Mouse (Mus musculus) bone marrow, adult 2 months (tissue): ENCODE measurements around the gene Cstb.
A peak's percentile ranks its signal among the peaks of the same experiment; 100 is the strongest.

Source experiments
- CTCF ChIP-seq: fragments of 200-500 bp; IDR thresholded peaks from 2 replicates; pipeline ENCODE4 v1.5.1; 2011; ENCODE audit warnings: low read length, control low read depth; ENCODE audit not compliant: control insufficient read depth, insufficient read depth
- POLR2A ChIP-seq: fragments of 200-500 bp; IDR thresholded peaks from 2 replicates; pipeline ENCODE4 v1.6.1; 2011; ENCODE audit warnings: low read depth, mild to moderate bottlenecking, control low read depth, low read length, borderline replicate concordance; ENCODE audit not compliant: control insufficient read depth

DNA sequence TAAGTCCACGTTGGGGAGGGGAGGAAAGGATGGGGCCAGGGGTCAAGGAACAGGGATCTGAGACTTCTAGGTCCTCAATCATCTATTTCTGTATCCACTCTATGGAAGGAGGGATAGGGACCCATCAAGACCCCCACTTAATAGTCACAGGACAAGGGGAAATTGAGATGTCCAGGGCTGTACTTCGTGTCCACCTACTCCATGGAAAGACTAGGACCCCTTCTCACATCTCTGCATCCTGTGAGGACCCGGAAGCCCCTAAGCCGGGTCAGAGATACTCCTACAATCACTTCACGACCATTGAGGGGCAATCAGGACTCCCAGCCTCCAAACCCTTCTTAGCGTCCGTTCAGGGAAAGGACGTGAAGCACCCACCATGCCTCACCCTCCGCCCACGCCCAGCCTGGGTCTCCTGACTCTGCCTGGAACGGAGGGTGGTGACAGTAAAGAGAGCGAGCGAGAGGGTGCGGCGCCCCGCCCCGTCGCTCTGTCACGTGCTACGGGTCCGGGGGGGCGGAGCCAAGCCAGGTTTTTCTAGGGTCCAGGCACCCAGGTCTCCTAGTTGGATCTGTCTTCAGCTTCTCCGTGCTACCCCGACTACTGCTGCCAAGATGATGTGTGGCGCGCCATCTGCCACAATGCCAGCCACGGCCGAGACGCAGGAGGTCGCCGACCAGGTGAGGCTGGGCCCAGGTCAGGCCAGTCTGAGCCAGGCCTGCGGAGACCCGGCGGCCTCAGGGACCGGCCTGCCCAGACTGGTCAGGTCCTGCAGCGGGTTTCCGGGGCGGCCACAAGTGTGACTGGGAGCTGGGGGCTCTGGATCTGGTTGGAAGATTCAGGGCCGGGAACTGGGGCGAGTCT, at the start of gene Cstb:
- TF ChIP-seq CTCF (no peak), POLR2A (peak; percentile 58; the same call in 1 of the 2 replicates)
